Mouse (Mus musculus) thymus, postnatal 25 days (tissue): ENCODE measurements around the gene Acot8.
A peak's percentile ranks its signal among the peaks of the same experiment; 100 is the strongest.

Source experiments
- DNase-seq: peaks from one replicate; pipeline ENCODE4 v3.0.0; 2022

Acot8 gene

DNA sequence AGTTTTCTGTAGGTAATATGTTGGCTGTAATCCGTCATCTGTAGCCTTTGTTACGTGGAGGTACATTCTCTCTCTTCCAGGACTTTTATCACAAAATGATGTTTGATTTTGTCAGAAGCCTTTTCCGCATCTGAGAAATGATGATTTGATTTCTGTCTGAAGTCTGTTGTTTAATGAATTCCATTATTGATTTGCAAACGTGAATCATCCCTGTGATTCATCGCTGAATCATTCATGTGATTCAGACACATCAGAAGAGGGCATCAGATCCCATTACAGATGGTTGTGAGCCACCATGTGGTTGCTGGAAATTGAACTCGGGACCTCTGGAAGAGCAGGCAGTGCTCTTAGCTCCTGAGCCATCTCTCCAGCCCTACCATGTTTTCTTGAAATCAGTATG is 55.7 kb downstream of the Acot8 start:
- no peak for DNase-seq

DNA sequence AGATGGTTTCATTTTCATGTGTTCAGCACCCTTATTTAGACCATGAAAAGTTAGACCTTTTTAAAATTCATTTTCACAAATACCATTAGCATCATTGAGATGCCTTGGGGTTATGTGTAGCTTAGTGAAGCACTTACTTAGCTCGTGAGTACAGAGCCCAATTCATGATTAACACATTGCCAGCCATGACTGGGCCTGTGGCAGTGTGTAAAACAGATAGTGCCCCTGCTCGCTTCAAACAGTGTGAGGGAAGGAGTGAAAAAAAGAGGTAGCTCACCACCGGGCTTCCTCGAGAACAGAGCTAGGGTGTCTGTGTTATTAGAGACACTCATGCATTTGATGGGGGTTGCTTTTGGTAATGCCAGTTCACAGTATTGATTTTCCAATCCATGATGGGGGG is 56.5 kb downstream of the Acot8 start:
- DNase-seq, result no peak

DNA sequence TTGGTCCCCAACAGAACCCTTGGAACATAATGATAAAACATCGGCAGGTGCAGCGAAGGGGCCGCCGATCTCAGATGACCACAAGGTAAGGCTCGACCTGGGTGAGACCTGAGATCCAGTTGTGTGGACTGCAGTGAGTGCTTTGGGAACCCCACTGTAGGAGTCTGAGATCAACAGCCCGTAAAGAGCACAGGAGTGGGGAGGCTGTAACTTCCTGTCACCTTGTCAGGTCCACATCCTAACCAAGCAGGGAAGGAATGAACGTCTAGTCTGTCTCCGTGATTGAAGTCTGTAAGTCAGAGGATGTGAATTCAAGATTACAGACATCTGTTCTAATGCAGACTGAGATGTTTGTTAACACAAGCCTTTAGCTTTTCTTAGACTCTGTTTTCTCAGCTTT is 58.0 kb downstream of the Acot8 start:
- DNase-seq, result no peak

DNA sequence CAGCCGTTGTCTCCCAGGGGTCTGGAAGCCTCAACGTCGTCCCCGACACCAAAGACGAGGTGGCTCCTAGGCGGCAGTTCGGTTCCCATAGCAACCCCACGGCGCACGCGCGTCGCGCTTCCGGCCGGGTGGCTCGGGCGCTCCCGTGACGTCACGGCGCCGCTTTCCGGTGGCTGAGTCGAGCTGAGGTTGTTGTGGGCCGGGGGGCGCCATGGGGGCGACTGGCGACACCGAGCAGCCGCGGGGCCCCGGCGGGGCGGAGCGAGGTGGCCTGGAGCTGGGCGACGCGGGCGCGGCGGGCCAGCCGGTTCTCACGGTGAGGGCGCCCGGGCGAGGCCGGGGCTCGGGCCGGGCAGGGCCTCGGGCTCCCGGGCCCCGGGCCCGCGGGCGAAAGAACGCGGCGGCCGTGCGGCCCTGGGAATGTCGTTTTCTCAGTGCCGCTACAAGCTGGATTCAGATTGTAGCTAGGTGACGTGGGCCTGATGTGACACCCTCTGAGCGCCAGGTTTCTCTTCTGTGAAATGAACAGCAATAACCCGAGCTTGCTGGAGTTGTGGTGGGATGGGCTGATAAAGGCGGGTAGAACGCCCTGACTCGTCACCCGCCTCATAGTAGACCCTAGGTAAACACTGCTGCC is 58.7 kb downstream of the Acot8 start, which contains the start of the genes Wfdc3 and Dnttip1:
Wfdc3 (minus strand) TSS at position 89 of the 637 bp plus-strand sequence.
Dnttip1 (plus strand) TSS at position 141 of the 637 bp plus-strand sequence.
- peak; percentile 96 for DNase-seq

DNA sequence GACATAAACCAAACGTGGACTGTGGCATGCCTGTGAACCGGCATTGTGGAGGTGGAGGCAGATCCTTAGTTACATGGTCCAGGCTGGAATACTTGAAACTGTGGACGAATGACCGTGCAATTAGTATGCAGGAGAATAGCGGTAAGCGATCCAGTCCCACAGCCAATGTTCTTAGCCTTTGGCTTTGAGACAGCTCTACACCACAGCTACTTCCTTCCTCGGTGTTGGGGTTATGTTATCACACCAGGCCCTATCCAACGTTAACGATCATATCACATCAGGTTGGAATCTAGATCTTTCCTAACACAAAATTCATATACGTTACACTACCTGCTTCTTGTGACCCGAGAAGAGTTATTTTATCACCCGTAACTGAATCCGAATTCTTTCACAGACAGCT is 59.7 kb downstream of the Acot8 start:
- no peak for DNase-seq
